Mouse (Mus musculus) embryonic facial prominence, embryonic 11.5 days (tissue): Measurements from ENCODE around the gene Spdef. TPM values are rescaled to one million over a fixed set of nuclear protein-coding genes. Genes with fewer than 3 reads are reported as not detected.

Source experiments
- ATAC-seq: fragments of 200-750 bp; cut with Nextera tagmentation; replicated peaks from 2 replicates; pipeline ENCODE4 v1.8.0; 2017; ENCODE audit warnings: low read depth; ENCODE audit not compliant: insufficient number of reproducible peaks, low FRiP score, low TSS enrichment
- DNase-seq: peaks from one replicate; pipeline ENCODE4 v3.0.0-alpha.2; 2015; ENCODE audit warnings: low spot score
- H3K27ac ChIP-seq: fragments of 300-500 bp; sonication (generic); replicated peaks from 2 replicates; pipeline ENCODE4 v1.5.1; 2014; ENCODE audit warnings: mild to moderate bottlenecking, low read depth, low read length, control low read depth
- H3K27me3 ChIP-seq: fragments of 300-500 bp; sonication (generic); 2 replicates; pipeline ENCODE4 v1.6.1; 2014; ENCODE audit warnings: mild to moderate bottlenecking, low read length, moderate library complexity, mixed read lengths; ENCODE audit not compliant: control insufficient read depth, insufficient read depth
- H3K36me3 ChIP-seq: fragments of 300-500 bp; sonication (generic); replicated peaks from 2 replicates; pipeline ENCODE4 v1.6.1; 2014; ENCODE audit warnings: low read depth, mild to moderate bottlenecking, low read length, moderate library complexity, mixed read lengths; ENCODE audit not compliant: control insufficient read depth, insufficient read depth
- H3K4me1 ChIP-seq: fragments of 300-500 bp; sonication (generic); 2 replicates; pipeline ENCODE4 v1.6.1; 2014; ENCODE audit warnings: low read length, mixed read lengths; ENCODE audit not compliant: control insufficient read depth, insufficient read depth
- H3K4me2 ChIP-seq: fragments of 300-500 bp; sonication (generic); 2 replicates; pipeline ENCODE4 v1.6.1; 2014; ENCODE audit warnings: low read depth, mild to moderate bottlenecking, control low read depth, low read length, moderate library complexity
- H3K4me3 ChIP-seq: fragments of 300-500 bp; sonication (generic); 2 replicates; pipeline ENCODE4 v1.5.1; 2014; ENCODE audit warnings: low read depth, low read length, control low read depth
- H3K9ac ChIP-seq: fragments of 300-500 bp; sonication (generic); replicated peaks from 2 replicates; pipeline ENCODE4 v1.6.1; 2014; ENCODE audit warnings: mild to moderate bottlenecking, control low read depth, low read length
- H3K9me3 ChIP-seq: fragments of 300-500 bp; sonication (generic); replicated peaks from 2 replicates; pipeline ENCODE4 v1.6.1; 2016; ENCODE audit warnings: mild to moderate bottlenecking, low read length, inconsistent platforms, mixed read lengths; ENCODE audit not compliant: control insufficient read depth
- WGBS: fragments of 180-500 bp; shearing (Covaris S2); extraction: QIAGEN DNeasy Blood & Tissue Kit; methylation state at CpG from one replicate; pipeline ENCODE4 v1.1.7; 2014; 5-methylcytosine and 5-hydroxymethylcytosine counted together
- polyA plus RNA-seq: library from polyadenylated mRNA; unstranded; fragments of >200 nt; fragmentation: Nextera tagmentation; extraction: Ambion mirVana; gene quantifications from 2 replicates; pipeline ENCODE4 v1.2.1, GENCODE M21; 2014

Gene Spdef
- polyA plus RNA-seq, 1 experiment from 2014 or later, result not detected

DNA sequence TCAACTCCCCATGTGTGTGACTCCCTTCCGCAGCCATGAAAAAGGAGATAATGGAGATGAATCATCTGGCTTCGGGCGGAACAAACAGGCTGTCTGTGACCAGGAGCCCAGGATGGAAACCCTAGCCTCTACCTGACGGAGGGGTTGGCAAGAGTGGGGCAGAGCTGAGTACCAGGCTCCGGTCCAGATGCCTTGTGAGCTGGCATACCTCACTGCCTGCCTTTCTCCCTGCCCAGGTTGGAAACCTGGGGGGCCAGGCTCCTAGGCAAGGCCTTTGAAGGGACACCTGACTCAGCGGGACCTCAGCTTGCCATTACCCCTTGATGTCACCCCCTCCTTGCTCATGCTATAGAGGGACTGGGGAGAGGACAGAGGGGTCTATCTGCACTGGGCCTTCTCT lies 12.2 kb upstream of the Spdef start:
- H3K27ac ChIP-seq, result no peak overlapping the region
- no peaks in the 10 kb centered on the region for H3K36me3 ChIP-seq
- 89% methylated on average over 6 of the region's 6 CpGs for WGBS
- H3K4me3 ChIP-seq, result no peak overlapping the region
- DNase-seq (no peak), ATAC-seq (no peak)
- no peak overlapping the region for H3K4me2 ChIP-seq
- H3K4me1 ChIP-seq, result no peaks in the 10 kb centered on the region
- H3K27me3 ChIP-seq, result no peaks in the 10 kb centered on the region
- no peak overlapping the region for H3K9ac ChIP-seq
- no peaks in the 10 kb centered on the region for H3K9me3 ChIP-seq

DNA sequence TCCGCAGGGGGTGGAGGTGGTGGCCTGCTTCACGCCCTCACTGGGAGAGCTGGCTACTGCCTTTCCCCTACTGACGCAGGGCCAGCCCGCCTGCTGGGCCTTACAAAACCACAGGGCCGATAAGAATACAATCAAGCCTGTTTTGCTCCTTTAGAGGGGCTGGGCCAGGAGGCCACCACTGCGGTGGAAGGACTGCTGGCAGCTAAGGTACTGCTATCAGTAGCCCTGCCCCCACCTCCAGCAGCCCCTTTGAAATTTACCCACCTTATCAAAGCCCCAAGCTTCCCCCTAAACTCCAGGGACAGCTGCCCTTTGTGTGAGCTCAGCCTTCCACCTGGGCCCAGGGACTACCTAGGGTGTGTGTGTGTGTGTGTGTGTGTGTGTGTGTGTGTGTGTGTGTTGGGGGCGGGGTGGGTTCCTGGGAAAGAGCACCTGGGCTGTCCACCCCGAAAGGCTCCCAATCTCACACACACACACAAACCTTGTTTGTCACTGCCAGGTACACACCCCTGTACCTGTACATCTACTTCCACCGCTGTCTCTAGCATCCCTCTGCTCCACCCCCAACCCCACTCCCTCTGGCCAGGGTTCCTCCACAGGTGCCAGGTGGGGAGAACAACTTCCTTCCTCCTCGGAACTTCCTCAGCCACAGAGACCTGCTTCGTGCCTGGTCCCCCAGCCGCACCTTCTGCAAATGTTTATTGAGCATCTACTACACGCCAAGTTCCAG lies 5.8 kb upstream of the Spdef start:
- Histone ChIP-seq H3K4me3 (no peak overlapping the region), H3K4me2 (no peak overlapping the region), H3K27ac (no peak overlapping the region), H3K4me1 (no peaks in the 10 kb centered on the region), H3K9ac (no peak overlapping the region), H3K36me3 (no peaks in the 10 kb centered on the region), H3K9me3 (no peaks in the 10 kb centered on the region), H3K27me3 (no peaks in the 10 kb centered on the region)
- DNase-seq, result no peak
- WGBS, result 16% methylated on average over 13 of the region's 13 CpGs
- ATAC-seq, result no peak

DNA sequence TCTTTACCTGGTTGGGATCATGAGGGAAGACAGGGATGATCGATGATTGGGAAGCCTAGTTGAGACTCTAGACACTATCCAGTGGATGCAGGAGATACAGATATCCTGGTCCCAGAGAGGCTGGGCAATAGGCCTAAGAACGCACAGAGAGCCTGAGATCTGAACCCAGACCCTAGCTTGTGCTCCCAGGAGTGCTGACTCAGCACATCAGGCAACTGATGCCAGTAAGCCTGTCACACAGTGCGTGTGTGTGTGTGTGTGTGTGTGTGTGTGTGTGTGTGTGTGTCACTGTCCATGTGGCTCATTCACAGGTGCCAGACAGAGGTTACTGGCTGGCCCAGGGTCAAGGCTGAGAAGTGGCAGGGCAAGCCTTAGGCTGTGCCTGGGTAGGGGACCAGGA lies 3.9 kb upstream of the Spdef start:
- Histone ChIP-seq H3K36me3 (no peaks in the 10 kb centered on the region), H3K27me3 (no peaks in the 10 kb centered on the region), H3K9me3 (no peaks in the 10 kb centered on the region), H3K4me1 (no peaks in the 10 kb centered on the region), H3K9ac (no peak overlapping the region), H3K4me2 (no peak overlapping the region), H3K4me3 (no peak overlapping the region), H3K27ac (no peak overlapping the region)
- DNase-seq, result no peak
- WGBS, result 93% methylated on average over 3 of the region's 3 CpGs
- no peak for ATAC-seq

DNA sequence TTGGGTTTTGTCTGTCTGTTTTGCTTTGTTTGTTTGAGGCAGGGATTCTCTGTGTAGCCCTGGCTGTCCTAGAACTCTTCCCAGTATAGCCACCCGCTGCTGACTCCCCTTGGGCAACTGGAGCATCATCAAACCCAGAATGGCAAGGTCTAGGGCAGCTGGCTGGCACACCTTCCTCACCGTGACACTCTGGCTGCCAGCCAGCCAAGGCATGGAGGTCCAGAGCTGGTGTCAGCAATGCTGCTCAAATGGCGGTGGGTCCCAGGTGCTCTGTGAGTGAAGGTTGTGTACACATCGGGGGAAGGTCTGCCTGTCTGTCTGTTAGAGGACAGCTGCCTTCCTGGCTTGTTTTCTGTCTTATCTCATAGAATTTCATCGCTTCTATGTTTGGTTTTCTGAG lies 3.4 kb upstream of the Spdef start:
- Histone ChIP-seq H3K36me3 (no peaks in the 10 kb centered on the region), H3K9ac (no peak overlapping the region), H3K4me2 (no peak overlapping the region), H3K27me3 (no peaks in the 10 kb centered on the region), H3K4me3 (no peak overlapping the region), H3K27ac (no peak overlapping the region), H3K9me3 (no peaks in the 10 kb centered on the region), H3K4me1 (no peaks in the 10 kb centered on the region)
- ATAC-seq (no peak), DNase-seq (no peak)
- 88% methylated on average over 5 of the region's 5 CpGs for WGBS

DNA sequence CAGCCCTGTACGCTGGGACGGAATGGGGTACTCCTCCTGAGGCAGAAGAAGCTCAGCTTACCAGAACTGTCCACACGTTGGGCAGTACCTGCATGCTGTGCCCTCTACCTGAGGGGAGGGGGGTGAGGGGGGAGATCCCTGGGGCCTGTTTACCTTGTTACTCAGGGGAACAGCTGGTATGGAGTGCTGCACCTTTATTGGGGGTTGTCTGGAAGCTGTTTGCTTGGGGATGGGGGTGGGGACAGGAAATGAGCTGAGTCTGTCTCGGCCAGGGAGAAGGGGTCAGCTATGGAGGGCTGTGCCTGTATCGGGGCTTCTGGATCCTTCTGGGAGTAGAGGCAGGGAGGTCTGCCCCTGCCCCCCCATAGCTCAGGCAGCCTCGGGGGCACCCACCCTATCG lies 2.2 kb downstream of the Spdef start:
- Histone ChIP-seq H3K9ac (no peak overlapping the region; the same call in 1 of the 2 replicates), H3K27ac (no peak overlapping the region), H3K27me3 (no peaks in the 10 kb centered on the region), H3K4me3 (no peak overlapping the region), H3K4me1 (peaks cover 7% of the 10 kb centered on the region), H3K4me2 (no peak overlapping the region), H3K9me3 (no peaks in the 10 kb centered on the region), H3K36me3 (no peaks in the 10 kb centered on the region)
- DNase-seq (no peak), ATAC-seq (no peak)
- 27% methylated on average over 7 of the region's 7 CpGs for WGBS

DNA sequence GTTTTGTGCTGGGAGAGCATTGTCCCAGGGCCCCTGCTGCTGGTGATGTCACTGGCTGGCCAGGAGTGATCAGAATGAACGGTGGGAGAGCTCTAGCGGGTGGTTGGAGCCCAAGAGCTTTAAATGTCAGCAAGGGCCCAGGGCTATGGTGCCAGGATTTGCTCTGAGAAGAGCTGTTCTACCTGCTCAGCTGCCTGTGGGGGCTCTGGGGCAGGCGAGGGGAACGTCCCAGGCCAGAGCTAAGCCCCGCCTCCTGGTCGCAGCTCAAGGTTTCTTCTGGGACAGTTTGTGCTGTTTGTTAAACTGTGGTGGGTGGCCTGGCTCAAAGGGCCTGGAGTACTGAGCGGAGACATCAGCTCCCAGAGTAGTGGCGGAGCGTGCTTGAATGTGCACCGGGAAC lies 3.3 kb downstream of the Spdef start:
- WGBS, result 11% methylated on average over 10 of the region's 10 CpGs
- Histone ChIP-seq H3K36me3 (no peaks in the 10 kb centered on the region), H3K4me2 (0 out of 2 replicates have a peak overlapping the region, but pooled peaks have one; percentile 7), H3K27ac (no peak overlapping the region), H3K4me1 (peaks cover 7% of the 10 kb centered on the region), H3K9me3 (no peaks in the 10 kb centered on the region), H3K4me3 (no peak overlapping the region), H3K27me3 (no peaks in the 10 kb centered on the region), H3K9ac (no peak overlapping the region; the same call in 1 of the 2 replicates)
- ATAC-seq, result no peak
- no peak for DNase-seq

DNA sequence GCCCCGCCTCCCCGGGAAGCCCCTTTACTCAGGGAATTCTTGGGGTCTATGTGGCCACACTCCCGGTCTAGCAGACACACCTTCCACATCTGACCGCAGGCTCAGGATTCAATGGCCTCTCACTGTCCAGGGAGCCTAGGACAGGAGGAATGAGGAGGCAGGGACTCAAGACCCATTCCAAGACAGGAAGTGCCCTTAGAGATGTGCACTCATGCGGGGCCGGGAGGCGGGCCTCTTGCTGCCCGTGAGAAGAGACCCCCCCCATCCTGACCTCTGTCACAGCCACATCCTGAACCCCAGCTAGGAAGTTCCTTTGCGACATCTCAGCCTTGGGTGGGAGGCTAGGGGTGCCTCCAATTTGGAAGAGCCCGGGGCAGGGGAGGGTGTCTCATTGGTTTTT lies 3.7 kb downstream of the Spdef start:
- no peak for DNase-seq
- no peaks in the 10 kb centered on the region for H3K36me3 ChIP-seq
- H3K27ac ChIP-seq, result no peak overlapping the region
- no peak overlapping the region for H3K9ac ChIP-seq
- 28% methylated on average over 10 of the region's 10 CpGs for WGBS
- H3K4me1 ChIP-seq, result peaks cover 7% of the 10 kb centered on the region
- no peak overlapping the region for H3K4me2 ChIP-seq
- H3K27me3 ChIP-seq, result no peaks in the 10 kb centered on the region
- H3K4me3 ChIP-seq, result no peak overlapping the region
- H3K9me3 ChIP-seq, result no peaks in the 10 kb centered on the region
- 0 out of 2 replicates have a peak, but pooled peaks have one; percentile 36 for ATAC-seq

DNA sequence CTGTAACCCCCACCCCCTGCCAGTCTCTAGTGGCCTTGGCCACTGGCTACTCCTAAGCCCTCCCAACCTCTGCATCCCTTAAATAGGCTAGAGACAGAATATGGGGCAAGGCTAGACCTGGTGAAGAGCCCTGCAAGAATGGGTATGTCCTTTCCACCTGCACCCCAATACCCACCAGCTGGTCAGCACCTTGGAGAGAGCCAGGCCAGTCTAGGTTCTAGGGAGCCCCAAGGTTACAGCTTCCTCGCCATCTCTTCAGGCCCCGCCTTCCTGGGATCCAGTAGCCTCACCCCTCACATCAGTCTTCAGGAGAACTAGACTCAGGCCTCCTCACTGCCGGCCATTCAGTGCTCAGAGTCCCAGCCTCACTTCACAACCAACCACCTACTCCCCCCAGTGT lies 4.4 kb downstream of the Spdef start:
- Histone ChIP-seq H3K4me2 (no peak overlapping the region), H3K9me3 (no peaks in the 10 kb centered on the region), H3K27me3 (no peaks in the 10 kb centered on the region), H3K27ac (no peak overlapping the region), H3K4me3 (no peak overlapping the region), H3K9ac (no peak overlapping the region), H3K36me3 (no peaks in the 10 kb centered on the region), H3K4me1 (peaks cover 7% of the 10 kb centered on the region)
- ATAC-seq (no peak), DNase-seq (no peak)
- 14% methylated on average over 3 of the region's 3 CpGs for WGBS
